Mouse (Mus musculus) lung, postnatal 14 days (tissue): ENCODE measurements around the gene C1s1.
"Not testable (repeated sequence)": the region's sequence is repeated elsewhere in the genome, so short reads cannot be mapped to it uniquely, and the experiment has no call there.

ENCODE experiments used
- DNase-seq: peaks from one replicate; pipeline ENCODE4 v3.0.0; 2021

C1s1 gene

DNA sequence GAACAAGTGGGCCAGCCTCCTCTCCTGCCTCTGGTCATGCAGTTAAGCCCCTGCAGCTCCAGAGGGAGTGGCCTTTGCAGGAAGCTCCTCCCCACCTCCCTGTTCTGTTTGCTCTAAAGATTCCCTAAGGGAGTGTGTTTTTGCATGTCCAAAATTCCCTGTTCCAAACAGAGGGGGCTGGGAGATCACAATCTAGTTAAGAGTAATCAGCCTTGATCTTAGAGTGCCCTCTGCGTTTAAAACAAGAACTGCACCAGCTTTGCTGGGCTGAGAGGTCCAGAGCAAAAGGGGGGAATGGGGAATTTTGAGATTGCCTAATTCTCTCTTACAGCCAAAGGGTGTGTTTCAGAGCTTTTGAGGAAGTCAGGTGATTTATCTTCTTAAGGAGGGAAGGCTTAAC is at the start of gene C1s1:
TSS of gene C1s1 (minus strand) at position 76 of the 400 bp plus-strand sequence.
- DNase-seq: peak; percentile 74

DNA sequence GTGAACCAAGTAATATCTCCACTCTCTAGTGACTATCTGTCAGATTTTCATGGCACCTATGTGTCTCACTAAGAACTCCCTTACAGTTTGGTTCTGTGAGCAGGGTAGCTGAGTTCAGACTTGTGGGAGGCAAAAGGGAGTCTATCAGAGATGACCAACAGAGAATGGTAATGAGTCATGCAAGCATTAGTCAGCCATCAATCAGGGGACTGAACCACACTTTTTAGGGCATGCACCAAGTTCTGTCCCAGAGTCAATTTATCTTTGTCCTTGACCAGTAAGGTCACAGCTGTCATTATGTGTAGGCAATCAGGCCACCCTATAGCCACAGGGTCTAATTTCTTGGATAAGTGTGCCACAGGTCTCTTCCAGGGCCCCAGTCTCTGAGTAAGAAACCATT is 46.6 kb upstream of the C1s1 start:
- no peak for DNase-seq

DNA sequence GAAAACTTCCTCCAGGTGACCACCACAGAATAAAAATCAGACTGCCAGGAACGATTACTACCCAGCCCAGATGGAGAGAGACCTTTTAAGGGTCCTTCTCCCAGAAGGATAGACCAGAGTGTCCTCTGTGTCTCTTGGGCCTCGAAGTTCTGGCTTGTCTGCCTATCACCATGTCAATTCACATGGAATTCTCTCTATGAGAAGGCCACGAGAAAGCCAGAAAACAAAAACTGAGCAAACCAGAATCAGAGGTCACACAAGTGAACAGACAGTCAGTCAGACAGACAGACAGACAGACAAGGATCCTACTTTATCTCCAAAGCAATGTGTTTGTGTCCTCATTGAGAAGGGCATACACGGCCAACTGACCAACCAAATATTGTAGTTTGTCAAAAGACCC is 44.1 kb upstream of the C1s1 start:
- DNase-seq: no peak

DNA sequence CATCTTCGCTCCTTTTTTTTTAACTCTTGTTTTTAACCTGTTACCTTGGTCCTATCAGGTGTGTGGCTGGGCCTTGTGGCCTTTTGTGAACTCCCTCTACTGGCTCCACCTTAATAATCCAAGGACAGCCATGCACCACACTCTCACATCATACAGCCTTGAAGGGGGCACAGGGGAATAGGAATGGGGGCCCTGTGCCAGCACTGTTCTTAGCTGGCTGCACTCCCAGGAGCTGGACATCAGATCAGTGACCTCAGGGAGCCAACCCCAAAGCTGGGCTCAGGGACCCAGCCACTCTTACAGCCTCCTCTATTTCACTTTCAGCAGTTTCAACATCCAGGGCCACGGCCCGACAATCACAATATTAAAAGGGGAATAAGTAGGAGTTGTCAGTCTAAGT is 43.6 kb upstream of the C1s1 start:
- DNase-seq: no peak

DNA sequence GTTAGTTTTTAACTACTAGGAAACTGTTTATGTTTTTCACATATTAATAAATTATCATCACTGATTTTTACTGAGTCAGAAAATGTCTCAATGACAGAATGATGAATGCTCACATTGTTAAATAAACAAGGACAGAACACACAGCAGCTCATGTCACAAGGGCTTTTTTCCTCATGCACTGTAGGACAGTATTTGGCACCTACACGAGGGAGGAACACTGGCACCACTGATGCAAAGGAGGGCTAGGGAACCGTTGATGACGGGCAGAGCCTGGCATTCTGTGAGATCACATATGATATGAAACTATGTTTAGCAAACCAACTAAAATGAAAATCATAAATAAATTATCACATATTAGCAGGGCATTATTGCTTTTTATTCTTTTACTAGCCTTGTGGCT is 42.8 kb upstream of the C1s1 start:
- no peak for DNase-seq

DNA sequence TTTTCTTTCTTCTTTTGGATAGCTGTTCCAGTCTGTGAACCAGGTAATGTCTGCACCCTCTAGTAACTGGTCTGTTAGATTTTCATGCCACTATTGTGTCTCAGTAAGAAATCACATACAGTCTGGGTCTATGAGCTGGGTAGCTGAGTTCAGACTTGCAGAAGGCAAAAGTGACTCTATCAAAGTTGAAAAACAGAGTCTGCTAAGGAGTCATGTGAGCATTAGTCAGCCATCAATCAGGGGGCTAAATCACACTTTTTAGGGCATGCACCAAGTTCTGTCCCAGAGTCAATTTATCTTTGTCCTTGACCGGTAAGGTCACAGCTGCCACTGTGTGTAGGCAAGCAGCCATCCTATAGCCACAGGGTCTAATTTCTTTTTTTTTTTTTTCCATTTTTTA is 40.1 kb upstream of the C1s1 start:
- DNase-seq: no peak

DNA sequence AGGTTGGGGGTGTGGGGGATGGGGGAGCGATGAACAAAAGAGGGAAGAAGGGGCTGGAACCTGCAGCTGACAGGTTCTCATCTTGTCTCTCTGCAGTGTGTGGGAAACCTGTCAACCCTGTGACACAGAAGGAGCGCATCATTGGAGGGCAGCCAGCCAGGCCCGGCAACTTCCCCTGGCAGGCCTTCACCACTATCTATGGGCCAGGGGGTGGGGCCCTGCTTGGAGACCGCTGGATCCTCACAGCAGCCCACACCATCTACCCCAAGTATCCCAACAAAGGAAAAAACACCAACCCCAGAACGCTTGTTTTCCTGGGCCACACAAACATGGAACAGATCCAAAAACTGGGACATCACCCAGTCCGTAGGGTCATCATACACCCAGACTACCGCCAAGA is 38.0 kb upstream of the C1s1 start:
- not testable (repeated sequence) for DNase-seq

DNA sequence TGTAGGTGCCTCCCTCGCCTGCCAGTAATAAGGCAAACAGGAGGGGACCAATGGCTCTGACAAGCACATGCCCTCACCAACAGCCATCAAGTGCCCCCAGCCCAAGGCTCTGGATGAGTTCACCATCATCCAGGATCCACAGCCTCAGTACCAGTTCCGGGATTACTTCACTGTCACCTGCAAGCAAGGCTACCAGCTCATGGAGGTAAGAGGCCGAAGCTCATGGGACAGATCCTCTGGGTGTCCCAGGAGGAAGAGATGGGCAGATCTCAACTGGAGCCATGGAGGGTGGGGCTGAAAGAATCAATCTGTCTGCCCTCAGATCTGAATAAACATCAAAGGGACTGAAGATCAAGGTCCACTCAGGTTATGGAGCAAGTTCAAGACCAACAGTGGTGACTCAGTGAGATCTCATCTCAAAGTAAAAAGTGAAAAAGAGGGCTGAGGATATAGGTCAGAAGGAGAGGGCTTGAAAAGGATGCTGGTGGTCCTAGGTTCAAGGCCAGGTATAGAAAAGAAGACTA is 33.1 kb upstream of the C1s1 start:
- not testable (repeated sequence) for DNase-seq

DNA sequence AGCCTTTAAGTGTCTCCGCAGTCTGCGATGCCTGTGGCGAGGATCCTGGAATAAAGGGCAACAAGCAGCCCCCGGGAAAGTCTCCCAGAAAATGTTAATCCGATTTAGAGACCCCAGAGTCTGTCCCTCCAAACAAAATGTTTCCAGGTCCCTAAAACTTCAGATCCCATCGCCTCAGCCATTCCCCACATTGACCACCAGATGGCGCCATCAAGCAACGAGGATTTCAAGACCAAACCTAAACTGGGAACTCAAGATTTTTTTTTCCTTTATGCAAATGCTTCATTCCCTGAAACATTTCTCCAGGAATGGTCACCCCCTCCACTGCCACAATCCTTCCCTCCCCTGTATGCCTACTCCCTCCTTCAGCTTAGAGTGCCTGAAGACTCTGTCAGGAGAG is 27.9 kb upstream of the C1s1 start, which contains the start of gene C1rb:
TSS of gene C1rb (plus strand) at position 269 of the 400 bp plus-strand sequence.
- peak; percentile 77 for DNase-seq

DNA sequence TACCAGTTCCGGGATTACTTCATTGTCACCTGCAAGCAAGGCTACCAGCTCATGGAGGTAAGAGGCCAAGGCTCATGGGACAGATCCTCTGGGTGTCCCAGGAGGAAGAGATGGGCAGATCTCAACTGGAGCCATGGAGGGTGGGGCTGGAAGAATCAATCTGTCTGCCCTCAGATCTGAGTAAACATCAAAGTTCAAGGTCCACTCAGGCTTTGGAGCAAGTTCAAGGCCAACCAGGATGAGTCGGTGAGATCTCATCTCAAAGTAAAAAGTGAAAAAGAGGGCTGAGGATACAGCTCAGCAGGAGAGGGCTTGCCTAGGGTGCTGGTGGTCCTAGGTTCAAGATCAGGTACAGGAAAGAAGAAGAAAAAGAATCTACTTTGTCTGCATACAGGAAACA is 19.5 kb upstream of the C1s1 start:
- not testable (repeated sequence) for DNase-seq

DNA sequence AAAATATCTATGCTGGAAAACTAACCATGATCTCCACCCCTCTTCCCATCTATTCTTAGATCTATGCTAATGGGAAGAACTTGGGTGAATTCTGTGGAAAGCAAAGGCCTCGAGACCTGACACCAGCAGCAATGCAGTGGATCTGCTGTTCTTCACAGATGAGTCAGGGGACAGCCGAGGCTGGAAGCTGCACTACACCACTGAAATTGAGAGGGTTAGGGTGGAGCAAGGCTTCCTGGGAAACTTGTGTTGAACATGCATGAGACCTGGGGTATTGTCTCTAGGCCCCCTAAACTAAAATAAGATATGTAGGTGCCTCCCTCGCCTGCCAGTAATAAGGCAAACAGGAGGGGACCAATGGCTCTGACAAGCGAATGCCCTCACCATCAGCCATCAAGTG is 19.0 kb upstream of the C1s1 start:
- not testable (repeated sequence) for DNase-seq

DNA sequence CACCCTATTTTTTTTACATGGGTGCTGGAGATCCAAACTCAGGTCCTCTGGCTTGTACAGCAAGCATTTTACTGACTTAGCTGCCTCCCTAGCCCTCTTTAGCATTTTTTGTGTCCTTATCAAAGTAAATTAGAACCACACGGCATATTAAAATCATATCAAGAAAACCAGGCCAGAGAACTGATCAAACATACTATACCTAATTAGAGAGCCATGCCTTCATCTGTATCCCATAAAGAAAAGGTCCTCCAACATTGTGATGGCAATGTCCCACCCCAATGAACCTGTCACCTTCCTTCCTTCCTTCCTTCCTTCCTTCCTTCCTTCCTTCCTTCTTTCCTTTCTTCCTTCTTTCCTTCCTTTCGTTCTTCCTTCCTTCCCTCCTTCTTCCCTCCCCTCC is 13.8 kb upstream of the C1s1 start:
- not testable (repeated sequence) for DNase-seq

DNA sequence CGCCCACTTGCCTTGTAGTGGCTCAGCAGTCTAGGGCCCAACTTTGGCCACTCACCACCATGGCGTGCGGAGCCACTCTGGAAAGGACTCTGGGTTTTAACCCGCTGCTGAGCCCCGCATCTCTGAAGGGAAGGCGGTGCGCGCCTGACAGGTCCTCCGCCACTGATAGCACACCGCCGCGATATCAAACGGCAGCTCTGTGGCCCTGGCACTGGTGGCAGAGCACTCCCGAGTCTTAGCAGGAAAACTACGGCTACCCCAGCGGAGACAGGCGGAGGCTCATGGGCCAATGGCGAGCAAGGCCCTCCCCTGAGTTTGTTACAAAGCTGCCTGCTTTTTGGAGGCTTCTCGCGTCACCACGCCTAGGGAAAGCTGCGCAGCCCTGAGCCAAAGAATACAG is 10.6 kb upstream of the C1s1 start:
- no peak for DNase-seq

DNA sequence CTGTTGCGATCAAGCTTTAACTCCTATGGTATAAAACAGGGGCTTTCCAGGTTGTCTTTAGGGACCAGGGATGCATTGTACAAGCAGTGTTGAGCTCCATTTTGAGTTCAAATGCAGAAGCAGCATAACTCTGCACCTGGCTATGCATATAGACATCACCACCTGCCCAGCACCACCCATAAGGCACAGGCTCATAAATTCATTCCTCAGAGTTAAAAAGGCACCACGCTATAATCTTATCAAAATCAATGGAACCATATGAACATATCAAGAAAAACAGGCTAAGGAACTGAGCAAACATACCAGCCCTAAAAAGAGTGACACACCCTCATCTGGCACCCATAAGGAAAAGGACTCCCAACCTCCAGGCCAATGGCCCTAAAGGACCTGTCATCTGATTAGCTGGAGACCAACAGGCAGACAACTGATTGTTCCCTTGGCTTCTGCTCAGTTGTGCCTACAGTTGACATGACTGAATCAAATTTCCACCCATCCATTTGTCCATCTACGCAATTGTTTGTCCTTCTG is 6.9 kb upstream of the C1s1 start:
- DNase-seq: no peak

DNA sequence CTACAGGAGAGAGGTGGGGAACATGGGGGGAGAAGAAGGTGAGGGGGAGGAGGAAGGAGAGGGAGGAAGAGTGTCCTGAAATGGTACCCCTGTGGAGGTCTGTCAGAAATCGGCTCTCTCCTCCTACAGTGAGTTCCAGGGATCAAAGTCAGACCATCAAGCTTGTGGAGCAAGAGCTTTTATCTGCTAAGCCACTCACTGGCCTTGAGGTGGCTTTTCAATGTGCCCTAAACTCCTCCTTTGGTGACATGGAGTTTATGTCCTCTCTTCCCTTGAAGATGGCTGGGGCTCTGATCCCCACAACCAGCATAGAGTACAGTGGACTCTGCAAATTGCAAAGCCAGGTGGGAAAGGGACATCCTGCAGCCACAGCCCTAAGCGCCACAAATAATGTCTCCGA is 5.8 kb upstream of the C1s1 start:
- DNase-seq: not testable (repeated sequence)

DNA sequence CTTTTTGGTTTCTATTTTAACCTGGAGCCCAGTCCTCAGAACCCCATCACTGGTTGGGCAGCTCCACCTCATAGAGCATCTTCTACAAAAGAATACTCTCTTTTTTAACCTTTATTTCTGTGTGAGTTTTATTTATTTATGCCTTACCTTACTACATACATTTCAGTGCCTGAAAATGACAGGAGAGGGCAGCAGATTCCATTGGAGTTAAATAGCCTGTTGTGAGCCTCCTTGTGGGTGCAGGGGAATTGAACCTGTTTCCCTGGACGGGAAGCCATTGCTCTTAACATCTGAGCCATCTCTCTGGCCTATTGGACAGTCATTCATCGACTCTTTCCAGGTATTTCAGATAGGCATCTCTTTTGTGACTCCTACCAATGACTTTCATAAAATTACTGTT is 3.3 kb upstream of the C1s1 start:
- no peak for DNase-seq

DNA sequence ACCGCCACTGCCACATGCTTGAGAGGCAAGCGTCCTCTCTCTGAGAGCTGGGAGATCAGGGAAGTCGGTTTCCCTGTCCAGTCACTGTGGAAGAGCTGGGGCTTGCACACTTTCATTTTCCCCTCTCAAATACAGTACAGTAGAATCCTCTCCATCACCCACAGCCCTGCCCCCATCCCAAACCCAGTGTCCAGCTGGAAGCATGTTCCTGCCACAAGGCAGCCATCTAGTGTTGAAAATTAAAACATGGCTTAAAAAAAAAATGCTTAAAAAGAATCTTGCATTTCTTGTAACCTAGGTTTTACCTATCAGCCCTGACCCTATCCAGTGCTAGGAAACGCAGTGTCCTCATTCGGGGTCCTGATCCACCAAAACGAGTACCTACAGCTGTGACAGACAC is 2.3 kb upstream of the C1s1 start:
- DNase-seq: no peak

DNA sequence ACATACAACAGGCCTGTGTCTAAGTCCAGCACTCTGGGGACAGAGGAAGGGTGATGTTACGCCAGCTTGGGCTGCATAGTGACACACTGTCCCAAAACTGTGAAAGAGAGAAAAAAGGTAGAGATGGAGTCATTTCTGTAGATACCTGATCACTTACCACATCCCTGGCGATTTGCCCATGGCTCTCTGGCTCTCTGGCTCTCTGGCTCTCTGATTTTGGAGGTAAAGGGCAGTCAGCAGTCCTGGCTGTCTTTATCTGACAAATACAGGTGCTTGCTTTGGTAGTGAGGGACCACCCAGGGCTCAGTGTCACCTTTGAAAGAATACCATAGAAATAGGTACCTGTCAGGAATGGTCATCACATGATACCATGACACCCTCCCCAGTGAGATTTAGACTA is 983 bp downstream of the C1s1 start:
- not testable (repeated sequence) for DNase-seq

DNA sequence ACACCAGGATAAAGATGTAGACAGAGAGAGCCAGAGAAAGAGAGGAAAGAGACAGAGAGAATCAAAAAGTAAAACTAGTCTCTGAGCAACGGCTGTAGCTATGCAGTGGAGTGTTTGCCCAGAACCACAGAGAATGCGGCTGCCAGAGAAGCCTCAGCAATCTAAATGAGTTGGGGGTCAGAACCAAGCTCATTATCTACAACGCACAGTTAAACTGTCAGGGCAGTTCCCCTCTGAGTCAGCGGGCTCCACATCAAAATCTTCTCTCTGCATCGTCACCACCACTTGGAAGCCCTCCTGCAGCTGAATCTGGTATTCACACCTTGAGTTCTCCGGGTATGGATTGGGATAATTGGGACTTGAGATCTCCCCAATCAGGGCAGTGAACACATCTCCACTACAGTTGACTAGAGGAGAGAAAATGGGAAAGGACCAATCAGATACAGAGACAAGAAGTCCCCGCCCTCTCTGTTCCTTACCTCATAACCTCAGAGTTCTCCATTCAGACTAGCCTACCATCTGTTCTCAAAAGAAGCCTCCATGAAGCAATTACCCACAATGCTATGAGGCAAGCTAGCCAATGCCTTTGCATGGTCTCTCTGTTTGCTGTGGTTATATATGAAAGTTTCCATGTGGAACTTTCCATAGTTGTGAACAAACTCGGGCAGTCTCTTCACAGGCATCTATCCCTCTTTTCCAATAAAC is 5.9 kb downstream of the C1s1 start:
- DNase-seq: not testable (repeated sequence)

DNA sequence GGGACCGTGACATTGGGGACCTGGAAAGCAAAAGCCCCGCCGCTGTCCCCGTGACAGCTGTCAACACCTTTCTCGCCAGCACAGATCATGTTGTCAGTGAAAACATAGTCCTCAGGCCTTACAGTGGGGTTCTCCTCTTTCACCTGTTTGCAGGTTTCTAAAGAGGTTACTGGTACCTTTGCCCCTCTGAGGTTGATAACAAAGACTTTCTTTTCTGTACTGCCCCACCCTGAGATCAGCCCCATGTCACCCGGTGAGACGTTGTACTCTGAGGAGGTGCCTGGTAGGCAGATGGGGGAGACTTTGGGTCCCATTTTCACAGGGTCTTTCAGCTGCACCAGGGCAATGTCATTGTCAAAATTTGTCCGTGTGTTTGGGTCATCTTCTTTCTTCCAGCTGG is 11.1 kb downstream of the C1s1 start:
- no peak for DNase-seq

DNA sequence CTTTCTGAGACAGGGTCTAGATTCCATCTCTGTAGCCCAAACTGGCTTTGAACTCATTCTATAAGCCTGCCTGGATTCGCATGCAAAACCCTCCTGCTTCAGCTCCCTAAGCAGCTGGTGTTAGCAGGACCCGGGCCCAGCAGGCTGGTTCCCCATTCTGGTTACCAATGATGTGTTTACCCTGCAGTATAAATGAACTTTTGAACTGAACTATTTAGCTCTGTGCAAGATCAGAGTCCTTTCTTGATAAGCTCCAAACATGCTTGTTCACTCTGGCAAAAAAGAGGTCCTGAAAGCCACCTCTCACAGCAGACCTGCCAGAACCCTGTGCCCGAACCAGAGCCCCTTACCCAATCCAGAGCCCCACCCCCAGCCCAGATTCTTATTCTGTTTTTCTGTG is 14.3 kb downstream of the C1s1 start:
- no peak for DNase-seq

DNA sequence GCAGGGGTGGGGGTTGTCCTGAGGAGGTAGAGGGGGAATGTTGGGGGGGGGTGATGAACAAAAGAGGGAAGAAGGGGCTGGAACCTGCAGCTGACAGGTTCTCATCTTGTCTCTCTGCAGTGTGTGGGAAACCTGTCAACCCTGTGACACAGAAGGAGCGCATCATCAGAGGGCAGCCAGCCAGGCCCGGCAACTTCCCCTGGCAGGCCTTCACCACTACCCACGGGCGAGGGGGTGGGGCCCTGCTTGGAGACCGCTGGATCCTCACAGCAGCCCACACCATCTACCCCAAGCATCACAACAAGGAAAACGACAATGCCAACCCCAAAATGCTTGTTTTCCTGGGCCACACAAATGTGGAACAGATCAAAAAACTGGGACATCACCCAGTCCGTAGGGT is 20.1 kb downstream of the C1s1 start:
- DNase-seq: not testable (repeated sequence)

DNA sequence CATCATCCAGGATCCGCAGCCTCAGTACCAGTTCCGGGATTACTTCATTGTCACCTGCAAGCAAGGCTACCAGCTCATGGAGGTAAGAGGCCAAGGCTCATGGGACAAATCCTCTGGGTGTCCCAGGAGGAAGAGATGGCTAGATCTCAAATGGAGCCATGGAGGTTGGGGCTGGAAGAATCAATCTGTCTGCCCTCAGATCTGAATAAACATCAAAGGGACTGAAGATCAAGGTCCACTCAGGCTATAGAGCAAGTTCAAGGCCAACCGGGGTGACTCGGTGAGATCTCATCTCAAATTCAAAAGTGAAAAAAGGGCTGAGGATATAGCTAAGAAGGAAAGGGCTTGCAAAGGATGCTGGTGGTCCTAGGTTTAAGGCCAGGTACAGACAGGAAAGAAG is 24.4 kb downstream of the C1s1 start:
- not testable (repeated sequence) for DNase-seq

DNA sequence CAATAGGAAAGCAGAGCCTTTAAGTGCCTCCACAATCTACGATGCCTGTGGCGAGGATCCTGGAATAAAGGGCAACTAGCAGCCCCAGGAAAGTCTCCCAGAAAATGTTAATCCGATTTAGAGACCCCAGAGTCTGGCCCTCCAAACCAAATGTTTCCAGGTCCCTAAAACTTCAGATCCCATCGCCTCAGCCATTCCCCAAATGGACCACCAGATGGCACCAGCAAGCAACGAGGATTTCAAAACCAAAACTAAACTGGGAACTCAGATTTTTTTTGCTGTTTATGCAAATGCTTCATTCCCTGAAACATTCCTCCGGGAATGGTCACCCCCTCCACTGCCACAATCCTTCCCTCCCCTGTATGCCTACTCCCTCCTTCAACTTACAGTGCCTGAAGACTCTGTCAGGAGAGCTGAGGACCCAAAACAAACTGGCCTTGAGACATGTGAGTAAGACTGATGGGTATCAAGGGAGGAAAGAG is 29.8 kb downstream of the C1s1 start, which contains the start of gene C1ra:
TSS of gene C1ra (plus strand) at position 51 of the 482 bp plus-strand sequence.
- peak; percentile 70 for DNase-seq

DNA sequence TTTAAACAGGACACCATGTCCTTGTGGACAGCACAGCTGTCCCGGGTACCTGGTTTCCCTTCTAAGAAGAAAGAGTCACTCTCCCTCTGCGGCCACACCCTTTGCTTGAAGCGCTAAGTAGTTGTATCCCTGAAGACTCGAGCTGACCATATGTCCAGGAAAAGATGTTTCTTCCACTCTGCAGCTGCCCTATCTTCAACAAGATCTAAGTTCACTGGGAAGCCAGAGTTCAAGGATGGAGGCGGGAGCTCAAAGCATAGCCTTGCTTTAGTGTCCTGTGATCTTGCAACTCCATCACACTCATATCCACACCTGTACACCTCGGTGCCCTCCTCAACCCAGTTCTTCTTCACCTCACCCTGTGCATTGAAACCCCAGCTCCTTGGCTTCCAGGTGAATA is 30.2 kb downstream of the C1s1 start:
- DNase-seq: no peak
